Mouse (Mus musculus): ENCODE measurements around the gene Fcho2. TPM values are rescaled to one million over a fixed set of nuclear protein-coding genes. Genes with fewer than 3 reads are reported as not detected.
A peak's percentile ranks its signal among the peaks of the same experiment; 100 is the strongest.

Fcho2 gene
- total RNA-seq, 1 experiment from 2014 or later, result 27.1 TPM

DNA sequence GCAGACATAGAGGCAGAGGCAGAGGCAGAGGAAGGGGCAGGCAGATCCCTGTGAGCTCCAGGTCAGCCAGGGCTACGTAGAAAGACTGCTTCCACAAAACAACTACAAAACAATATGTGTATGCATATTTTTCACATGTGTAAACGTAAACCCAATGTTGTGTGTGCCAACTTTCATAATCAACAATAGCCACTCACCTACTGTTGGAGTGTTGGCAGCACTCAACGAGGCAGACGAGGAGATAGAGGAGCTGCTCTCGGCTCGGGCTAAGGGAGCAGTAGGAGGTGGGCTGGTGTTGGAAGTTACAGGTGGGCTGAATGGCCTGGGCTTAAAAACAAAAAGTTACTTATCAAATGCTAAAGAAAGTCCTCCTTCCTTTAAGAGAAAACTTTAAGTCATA is 72.0 kb downstream of the Fcho2 start:
- no peak for ATAC-seq (replicated peaks in 1 of 2; ENCODE audit: insufficient read depth in 1 of 2, low FRiP score in 2 of 2, low TSS enrichment in 1 of 2, low read depth in 1 of 2, poor library complexity in 2 of 2, severe bottlenecking in 2 of 2)

DNA sequence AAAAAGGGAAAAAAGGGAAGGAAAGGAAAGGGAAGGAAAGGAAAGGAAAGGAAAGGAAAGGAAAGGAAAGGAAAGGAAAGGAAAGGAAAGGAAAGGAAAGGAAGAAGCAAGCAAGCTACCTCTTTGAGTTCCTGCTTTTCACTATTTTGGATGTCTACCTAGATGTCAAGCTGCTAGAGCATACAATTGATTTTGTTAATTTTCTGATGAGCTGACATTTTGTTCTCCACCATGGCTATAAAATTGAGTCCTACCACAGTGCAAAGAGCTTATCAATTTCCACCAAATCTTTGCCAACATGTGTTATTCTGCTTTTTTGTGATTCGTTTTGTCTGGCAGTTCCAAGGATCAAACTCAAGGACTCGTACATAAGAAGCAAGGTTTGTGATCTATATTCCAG is 77.0 kb downstream of the Fcho2 start:
- no peak for ATAC-seq (replicated peaks in 1 of 2; ENCODE audit: insufficient read depth in 1 of 2, low FRiP score in 2 of 2, low TSS enrichment in 1 of 2, low read depth in 1 of 2, poor library complexity in 2 of 2, severe bottlenecking in 2 of 2)

DNA sequence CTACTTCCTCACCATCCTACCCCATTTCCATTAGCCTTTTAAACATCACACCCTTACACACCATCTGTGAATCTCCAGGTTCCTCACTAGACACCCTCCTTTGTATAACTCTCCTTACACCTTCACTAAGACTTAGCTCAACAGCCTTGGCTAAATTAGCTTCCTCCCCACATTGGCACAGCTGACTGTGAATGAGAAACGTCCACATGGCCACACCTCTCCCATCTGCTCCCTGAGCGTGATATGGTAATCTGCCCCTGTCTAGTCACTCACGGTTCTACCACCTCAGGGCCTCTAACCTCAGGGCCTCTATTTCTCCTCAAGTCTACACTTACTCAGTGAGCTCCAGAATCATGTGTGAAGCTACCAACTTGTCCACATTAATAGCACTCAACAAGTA is 82.0 kb downstream of the Fcho2 start:
- ATAC-seq (replicated peaks in 1 of 2; ENCODE audit: insufficient read depth in 1 of 2, low FRiP score in 2 of 2, low TSS enrichment in 1 of 2, low read depth in 1 of 2, poor library complexity in 2 of 2, severe bottlenecking in 2 of 2), result no peak

DNA sequence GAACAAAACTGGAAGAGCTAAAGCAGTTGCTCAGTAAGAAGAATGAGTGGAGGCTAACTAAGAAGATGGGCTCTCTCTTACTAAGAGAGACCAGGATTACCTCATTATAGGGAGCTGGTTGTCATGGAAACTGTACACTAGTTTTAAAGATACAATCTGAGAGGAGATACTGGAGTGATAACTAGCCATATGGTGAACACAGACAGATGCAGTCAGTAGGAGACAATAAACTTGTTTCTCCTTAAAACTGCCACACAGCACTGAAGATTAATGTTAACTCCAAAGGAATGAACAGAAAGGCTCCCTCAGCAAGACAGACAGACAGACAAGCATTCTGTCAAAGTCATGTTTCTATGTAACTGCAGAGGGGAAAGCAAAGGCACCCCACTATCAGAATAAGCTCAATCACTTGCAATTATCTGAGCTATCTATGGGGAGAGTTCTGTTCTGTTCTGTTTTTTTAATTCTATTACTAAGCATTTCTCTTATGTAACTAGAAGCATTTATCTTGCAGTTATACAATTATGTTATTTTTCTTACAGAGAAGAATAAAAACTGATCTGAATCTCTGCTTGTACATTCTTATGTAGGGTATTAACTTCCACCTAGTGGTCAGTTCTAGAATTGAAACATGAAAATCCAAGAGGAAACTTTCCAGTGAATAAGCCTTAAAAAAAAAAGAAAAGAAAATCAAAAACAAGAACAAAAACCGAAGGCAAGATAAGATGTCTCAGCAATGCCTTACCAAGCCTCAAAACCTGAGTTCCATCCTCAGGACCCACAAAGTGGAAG is 85.8 kb downstream of the Fcho2 start:
- ATAC-seq (replicated peaks in 1 of 2; ENCODE audit: insufficient read depth in 1 of 2, low FRiP score in 2 of 2, low TSS enrichment in 1 of 2, low read depth in 1 of 2, poor library complexity in 2 of 2, severe bottlenecking in 2 of 2), result no peak

DNA sequence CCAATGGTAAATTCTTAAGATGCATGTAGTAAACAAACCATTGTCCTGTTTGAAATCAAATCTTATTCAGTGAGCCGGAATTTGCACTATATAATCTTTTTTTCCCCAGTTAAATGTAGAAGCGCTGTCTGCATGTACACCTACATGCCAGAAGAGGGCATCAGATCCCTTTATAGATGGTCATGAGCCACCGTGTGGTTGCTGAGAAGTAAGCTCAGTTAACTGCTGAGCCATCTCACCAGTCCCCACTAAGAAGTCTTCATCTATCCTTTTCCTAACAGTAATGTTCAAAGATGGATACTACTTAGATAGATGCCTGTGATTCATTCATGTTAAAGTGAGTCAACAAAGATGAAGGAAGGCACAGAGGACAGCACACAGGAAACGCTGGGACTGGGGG is 88.8 kb downstream of the Fcho2 start:
- peak in 1 of 2 experiments; percentile 65; a peak in 1 of 4 replicates for ATAC-seq (replicated peaks in 1 of 2; ENCODE audit: insufficient read depth in 1 of 2, low FRiP score in 2 of 2, low TSS enrichment in 1 of 2, low read depth in 1 of 2, poor library complexity in 2 of 2, severe bottlenecking in 2 of 2)

DNA sequence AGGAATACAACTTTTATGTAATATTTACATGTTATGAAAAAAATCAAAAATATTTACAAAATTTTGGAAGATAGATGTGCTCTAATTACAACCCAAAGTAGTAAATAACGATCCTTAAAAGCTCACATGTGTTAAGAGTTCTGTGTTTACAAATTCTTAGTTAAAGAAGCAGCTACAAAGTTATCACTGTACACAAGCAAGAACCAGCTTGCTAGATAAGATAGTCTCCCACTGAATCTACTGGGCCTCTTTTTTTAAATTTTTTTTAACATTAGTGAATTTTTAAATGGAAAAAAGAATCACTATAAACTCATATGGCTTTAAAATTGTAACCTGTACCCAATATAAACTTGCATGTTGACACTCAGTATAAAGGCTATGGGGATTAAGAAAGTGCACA is 91.8 kb downstream of the Fcho2 start:
- no peak for ATAC-seq (replicated peaks in 1 of 2; ENCODE audit: insufficient read depth in 1 of 2, low FRiP score in 2 of 2, low TSS enrichment in 1 of 2, low read depth in 1 of 2, poor library complexity in 2 of 2, severe bottlenecking in 2 of 2)

DNA sequence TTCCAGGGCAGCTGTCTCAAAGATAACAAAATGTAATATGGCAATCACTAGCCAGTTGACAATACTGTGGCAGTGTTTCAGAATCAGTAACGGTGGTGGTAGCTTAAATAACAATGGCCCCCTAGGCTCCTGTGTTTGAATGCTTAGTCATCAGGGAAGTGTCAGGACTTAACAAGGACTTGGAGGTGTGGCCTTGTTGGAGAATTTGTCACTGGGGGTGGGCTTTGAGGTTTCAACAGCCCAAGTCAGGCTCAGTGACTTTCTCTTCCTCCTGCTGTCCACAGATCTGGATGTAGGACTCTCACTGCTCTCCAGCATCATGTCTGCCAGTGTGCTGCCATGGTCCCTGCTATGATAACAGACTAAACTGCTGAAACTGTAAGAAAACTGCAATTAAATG is 93.0 kb downstream of the Fcho2 start:
- ATAC-seq (replicated peaks in 1 of 2; ENCODE audit: insufficient read depth in 1 of 2, low FRiP score in 2 of 2, low TSS enrichment in 1 of 2, low read depth in 1 of 2, poor library complexity in 2 of 2, severe bottlenecking in 2 of 2), result no peak

DNA sequence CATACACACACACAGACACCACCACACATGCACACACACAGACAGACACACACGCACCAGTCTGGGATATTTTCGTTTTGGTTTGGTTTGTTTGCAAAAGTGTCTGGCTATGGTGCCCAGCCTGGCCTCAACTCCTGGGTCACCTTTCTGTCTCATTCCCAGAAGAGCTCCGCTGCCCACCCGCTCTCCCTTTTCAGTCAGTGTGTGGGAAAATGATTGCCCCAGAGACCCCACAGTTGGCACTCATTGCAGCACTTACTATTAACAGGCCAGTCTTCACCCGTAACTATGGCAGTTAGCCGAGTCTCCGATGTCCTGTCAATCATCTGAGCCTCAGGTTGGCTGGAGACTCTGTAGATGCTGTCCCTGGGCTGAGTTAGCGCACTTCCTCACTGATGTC is 99.1 kb downstream of the Fcho2 start:
- ATAC-seq (replicated peaks in 1 of 2; ENCODE audit: insufficient read depth in 1 of 2, low FRiP score in 2 of 2, low TSS enrichment in 1 of 2, low read depth in 1 of 2, poor library complexity in 2 of 2, severe bottlenecking in 2 of 2), result no peak

DNA sequence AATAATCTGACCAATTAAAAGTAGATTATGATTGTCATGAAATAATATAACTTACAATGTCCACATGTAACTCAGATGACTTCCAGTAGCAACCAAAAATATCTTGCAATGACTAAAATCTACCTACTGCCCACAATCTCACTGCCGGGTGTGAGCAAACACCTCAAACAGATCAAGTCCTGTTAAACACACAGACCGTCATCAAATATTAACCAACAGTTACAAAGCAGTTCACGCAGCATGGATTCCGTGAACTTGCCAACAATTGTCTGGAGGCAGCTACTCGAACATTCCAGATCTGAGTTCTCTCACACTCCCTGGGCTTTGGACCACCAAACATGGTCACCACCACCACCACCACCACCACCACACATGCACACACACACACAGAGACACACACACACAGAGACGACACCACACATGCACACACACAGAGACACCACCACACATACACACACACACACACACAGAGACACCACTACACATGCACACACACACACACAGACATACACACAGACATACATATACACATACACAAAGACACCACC is 99.7 kb downstream of the Fcho2 start:
- ATAC-seq (replicated peaks in 1 of 2; ENCODE audit: insufficient read depth in 1 of 2, low FRiP score in 2 of 2, low TSS enrichment in 1 of 2, low read depth in 1 of 2, poor library complexity in 2 of 2, severe bottlenecking in 2 of 2), result no peak

DNA sequence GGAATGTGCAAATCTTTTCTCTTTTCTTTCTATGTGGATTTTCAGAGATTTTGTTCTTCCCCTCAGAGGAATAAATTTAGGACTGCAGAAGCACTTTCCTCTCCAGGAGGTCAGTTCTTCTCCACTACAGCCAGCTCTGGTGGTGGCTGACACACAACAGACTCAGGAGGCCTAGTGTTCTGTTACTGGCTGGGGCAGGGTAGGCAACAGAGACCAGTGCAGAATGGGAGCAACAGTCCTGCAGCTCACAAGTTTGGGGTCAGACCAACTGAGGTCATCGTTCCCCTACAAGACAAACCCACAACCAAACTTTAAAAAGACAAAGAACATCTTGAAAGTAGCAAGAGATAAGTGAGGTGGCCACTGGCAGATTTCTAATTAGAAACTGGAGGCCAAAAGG is 104.6 kb downstream of the Fcho2 start:
- no peak for ATAC-seq (replicated peaks in 1 of 2; ENCODE audit: insufficient read depth in 1 of 2, low FRiP score in 2 of 2, low TSS enrichment in 1 of 2, low read depth in 1 of 2, poor library complexity in 2 of 2, severe bottlenecking in 2 of 2)

DNA sequence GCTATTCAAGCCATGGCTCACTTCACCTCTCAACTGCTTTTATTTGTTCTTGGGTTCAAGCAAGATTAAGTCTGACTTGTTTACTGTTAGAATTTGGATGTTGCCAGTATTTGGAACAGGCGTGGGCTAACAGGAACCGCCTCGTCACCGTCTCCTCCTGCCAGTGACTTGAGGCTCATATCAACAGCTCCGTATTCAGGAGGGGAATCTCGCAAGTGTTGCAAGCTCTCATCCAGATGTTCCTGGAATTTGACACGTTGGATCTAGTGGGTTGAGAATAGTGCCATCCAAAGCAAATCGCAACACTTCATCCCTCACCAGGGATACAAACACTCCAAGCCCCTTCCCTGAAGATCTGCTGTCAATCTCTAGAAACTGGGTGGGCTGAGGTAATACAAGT is 105.0 kb downstream of the Fcho2 start:
- ATAC-seq (replicated peaks in 1 of 2; ENCODE audit: insufficient read depth in 1 of 2, low FRiP score in 2 of 2, low TSS enrichment in 1 of 2, low read depth in 1 of 2, poor library complexity in 2 of 2, severe bottlenecking in 2 of 2), result no peak

DNA sequence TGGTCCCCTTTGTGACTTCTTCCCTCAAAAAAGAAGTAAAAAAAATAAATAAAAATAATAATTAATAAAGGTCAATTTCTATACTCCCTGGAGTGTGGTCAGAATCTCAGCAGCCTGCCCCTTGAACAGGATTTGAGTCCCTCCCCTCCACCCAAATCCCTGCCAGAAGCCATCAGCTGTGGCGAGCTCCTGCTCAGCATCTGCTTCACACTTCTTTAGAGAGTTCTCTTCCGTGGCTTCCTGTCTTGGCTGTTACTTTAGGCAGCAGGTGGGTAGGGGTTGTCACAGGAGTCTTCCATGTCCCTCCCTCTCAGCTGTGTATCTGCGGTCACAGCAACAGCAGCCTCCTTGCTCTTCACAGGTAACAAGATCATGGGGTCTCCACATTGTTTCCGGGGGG is 109.7 kb downstream of the Fcho2 start:
- no peak for ATAC-seq (replicated peaks in 1 of 2; ENCODE audit: insufficient read depth in 1 of 2, low FRiP score in 2 of 2, low TSS enrichment in 1 of 2, low read depth in 1 of 2, poor library complexity in 2 of 2, severe bottlenecking in 2 of 2)

DNA sequence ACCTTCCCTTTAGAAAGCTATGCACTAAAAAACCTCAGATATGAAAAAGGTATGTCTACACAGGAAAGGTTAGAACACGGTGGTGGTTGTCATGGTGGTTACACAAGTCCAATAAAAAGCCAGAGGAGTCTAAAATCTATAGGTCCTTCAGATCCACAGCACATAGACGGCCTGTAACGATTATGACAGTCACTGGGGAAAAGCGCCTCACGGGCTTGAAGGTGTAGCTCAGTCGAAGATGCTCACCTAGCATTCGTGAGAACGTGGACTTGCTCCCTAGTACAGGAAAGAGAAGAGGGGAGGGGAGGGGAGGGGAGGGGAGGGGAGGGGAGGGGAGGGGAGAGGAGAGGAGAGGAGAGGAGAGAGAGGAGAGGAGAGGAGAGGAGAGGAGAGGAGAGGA is 111.5 kb downstream of the Fcho2 start:
- ATAC-seq (replicated peaks in 1 of 2; ENCODE audit: insufficient read depth in 1 of 2, low FRiP score in 2 of 2, low TSS enrichment in 1 of 2, low read depth in 1 of 2, poor library complexity in 2 of 2, severe bottlenecking in 2 of 2), result no peak

DNA sequence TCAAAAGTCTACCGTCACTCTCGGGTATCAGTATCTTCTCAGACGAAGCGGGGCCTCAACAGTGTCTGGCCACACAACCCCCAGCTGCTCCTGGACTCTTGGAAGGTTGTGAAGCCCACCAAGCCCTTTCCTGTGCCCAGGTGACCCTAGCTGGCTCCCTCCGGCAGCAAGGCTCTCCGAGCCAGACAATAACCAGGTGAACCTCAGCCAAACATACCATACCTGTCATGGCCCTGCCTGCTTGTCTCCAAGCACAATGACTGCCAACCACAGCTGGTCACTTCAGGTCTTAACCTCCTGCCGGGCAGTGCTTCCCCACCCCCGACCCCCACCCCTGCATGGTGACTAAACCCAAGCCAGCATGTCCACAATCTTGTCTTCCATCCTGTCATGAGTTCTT is 112.9 kb downstream of the Fcho2 start:
- no peak for ATAC-seq (replicated peaks in 1 of 2; ENCODE audit: insufficient read depth in 1 of 2, low FRiP score in 2 of 2, low TSS enrichment in 1 of 2, low read depth in 1 of 2, poor library complexity in 2 of 2, severe bottlenecking in 2 of 2)

DNA sequence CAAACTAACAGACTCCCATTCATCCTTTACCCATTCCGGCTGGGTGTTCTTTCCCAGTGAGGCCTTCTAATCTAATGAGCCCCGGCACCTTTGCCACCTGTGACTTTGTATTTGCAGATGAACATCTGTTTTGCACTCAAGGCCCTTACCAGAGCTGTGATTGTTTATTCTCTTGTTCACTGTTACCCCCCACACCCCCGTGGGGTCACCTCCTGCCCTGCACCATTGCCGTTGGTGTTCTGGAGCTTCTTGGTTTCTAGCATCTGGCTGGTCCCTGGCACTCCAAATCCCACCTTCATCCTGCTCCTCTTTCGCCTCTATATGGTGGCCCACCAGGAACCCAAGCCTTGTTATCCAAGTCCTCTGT is 114.0 kb downstream of the Fcho2 start:
- no peak for ATAC-seq (replicated peaks in 1 of 2; ENCODE audit: insufficient read depth in 1 of 2, low FRiP score in 2 of 2, low TSS enrichment in 1 of 2, low read depth in 1 of 2, poor library complexity in 2 of 2, severe bottlenecking in 2 of 2)

DNA sequence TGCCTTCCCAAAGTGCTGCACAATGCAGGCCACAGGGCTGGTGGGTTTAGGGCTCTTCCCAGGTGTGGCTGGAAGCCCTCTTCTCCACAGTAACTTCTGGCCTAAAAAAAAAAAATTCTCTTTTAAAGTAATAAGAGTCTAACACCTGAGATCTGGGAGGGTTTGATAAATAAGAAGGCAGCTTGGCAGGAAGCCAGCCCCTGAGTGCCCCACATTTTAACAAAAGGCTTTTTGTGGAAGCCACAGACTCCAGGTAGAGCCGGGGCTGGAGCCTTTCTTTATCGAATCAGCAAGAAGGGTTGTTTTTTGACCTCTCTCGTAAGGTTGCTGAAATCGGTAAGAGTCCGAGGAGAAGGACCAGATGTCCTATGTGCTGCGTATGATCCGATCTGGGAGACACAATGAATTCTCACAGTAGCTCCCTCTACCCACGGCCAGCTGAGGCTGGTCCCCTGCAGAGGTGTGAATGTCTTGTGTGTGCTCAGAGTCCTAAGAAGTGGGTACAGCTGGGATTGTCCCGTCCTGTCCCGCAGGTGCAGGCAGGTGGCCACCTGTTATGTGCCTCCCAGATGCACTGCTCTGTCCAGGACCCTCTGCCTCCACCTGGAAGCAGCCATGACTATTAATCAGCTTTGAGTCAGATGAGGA is 114.5 kb downstream of the Fcho2 start:
- no peak for ATAC-seq (replicated peaks in 1 of 2; ENCODE audit: insufficient read depth in 1 of 2, low FRiP score in 2 of 2, low TSS enrichment in 1 of 2, low read depth in 1 of 2, poor library complexity in 2 of 2, severe bottlenecking in 2 of 2)

DNA sequence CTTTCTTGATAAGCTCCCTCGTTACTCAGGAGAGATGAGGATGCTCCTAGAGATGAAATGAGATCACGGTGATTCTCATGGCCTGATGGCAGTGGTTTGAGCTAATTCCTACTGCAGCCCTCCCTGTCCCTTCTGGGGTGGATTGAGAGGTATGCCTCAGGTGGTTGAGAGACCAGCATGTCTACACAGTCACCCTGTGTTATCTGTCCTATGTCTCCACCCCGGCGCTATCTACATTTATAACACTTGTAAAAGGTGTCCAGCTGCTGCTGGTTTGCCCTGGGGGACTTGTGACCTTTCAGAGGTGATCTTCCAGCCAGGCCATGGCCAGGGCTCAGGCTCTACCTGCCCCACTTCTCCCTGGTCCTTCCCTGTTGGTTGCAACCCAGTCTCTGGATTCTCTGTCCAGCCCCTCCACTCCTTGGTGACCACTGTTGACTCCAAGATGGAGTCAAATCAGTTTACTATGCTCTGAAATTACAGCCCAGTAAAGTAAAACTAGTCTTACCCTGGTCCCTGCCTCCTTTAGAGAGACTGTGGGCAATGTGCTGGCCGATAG is 115.2 kb downstream of the Fcho2 start:
- no peak for ATAC-seq (replicated peaks in 1 of 2; ENCODE audit: insufficient read depth in 1 of 2, low FRiP score in 2 of 2, low TSS enrichment in 1 of 2, low read depth in 1 of 2, poor library complexity in 2 of 2, severe bottlenecking in 2 of 2)

DNA sequence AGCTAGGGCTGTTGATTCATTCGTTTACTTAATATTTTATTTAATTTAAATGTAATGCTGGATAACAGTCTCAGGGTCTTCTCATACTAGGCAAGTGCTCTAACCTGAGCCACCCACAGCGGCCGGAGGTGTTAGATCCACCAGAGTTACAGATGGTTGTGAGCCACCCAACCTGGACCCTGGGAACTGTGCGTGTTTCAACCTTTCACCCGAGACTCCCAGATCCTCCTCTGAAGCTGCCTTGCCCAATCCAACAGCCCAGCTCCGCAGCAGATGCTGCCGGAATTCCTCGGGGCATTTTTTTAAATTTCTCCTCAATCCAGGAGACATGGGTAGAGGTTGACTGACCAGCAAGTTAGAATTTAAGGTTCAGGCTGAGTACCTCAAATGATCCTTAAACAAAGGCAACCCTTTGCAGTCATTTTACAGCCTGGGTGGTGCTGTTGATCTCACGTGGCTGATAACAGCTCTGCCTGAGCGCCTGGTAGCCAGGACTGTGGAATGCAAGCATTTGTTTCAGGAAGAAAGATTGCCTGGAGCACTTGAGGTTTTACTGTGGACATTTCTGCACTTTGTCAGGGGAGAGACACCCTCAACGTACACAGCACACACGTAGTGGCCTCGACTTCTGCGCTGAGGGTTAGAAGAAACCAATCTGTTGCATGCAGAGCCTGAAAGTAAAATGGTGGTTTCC is 116.1 kb downstream of the Fcho2 start:
- ATAC-seq (replicated peaks in 1 of 2; ENCODE audit: insufficient read depth in 1 of 2, low FRiP score in 2 of 2, low TSS enrichment in 1 of 2, low read depth in 1 of 2, poor library complexity in 2 of 2, severe bottlenecking in 2 of 2), result no peak
